Mouse (Mus musculus) heart, adult 8-10 months (tissue): ENCODE measurements at regions not wholly inside any gene's neighbourhood (a gene's known extent, or its start where the extent isn't known, plus 50 kb on each side); places are given as distances from the start of the nearest gene placed in this dataset.

Source experiments
- DNase-seq: peaks from one replicate; pipeline ENCODE4 v3.0.0; 2022; ENCODE audit warnings: low spot score

DNA sequence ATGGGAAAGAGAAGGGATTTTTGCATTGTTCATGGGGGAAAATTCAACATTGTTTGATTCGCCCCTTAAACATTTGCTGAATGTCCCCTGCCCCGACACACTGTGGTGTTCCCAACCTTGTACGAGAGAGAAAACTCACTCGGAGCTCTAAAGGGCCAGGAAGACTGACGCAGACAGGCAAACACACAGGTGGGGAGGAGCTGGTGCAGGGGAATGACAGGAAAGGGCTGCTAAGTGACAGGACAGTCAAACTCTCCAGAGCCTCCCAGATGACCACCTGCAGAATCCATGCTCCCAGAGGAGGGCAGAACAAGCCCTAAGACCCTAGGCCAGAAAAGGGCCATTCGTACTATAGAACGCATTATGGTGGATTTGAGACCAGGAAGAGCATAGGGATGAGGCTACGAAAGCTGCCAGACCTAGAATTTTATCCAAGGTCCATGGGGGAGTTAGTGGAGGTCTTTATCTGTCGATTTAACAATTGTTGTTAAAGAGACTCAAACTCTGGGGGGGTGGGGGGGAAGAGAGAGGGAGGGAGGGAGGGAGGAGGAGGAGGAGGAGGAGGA, 94.6 kb upstream of the Pabpc6 start:
- DNase-seq = no peak

DNA sequence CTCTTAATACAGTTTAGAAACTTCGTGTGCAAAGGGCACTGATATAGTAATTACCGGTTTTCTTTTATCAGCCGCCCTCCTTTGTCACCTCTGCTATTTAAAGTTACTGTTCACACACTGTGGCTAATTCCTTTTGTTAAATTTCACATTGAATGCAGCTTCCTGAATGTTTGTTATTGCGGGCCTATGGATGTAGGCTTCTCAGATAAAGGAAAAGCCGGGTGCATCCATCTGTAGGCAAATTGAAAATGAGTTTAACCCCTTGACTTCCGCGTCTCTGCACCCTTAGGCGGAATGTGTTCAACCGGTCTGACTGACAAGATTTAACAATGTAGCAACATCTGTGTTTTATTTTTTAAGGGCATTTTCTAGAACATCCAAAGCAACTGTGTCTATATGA, 93.6 kb upstream of the Pabpc6 start:
- DNase-seq = no peak

- DNase-seq = no peak
These were observed 92.9 kb upstream of the Pabpc6 start for GRCm38 (mm10) chr17:9762436-9762835.

- DNase-seq = no peak
These were observed 91.2 kb upstream of the Pabpc6 start for GRCm38 (mm10) chr17:9760706-9761059.

DNA sequence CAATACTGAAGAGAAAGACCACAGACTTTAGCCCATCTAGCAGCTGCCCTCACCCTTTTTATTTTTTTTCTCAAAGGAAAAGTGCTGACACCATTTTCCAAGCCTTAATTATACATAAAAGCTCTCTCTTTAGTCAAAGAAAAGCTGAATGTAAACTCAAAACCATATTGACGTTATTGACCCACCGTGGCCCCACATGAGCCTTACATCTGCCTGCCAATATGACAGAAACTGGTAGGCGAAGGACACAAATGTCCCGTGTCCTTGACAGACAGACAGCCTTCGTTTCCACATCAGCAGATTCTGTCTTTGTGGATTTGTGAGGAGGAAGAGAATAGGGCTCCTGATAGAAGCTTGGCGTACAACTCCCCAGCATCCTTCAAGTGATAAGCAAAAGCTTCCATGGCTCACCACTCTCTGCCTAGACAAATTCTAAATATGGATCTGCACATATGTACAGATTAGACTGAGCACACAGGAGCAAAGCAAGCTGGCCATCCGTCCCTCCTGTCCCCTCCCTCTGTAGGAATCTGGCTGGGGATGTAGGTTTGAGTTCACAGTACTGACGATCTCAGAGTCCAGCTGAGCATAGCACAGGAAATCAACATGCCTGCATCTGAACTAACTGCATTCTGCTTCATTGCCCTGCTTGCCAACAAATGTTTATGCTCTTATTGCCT, 90.6 kb upstream of the Pabpc6 start:
- no peak for DNase-seq

GRCm38 (mm10) chr17:9759421-9759852, 89.9 kb upstream of the Pabpc6 start:
- DNase-seq = peak; percentile 55

DNA sequence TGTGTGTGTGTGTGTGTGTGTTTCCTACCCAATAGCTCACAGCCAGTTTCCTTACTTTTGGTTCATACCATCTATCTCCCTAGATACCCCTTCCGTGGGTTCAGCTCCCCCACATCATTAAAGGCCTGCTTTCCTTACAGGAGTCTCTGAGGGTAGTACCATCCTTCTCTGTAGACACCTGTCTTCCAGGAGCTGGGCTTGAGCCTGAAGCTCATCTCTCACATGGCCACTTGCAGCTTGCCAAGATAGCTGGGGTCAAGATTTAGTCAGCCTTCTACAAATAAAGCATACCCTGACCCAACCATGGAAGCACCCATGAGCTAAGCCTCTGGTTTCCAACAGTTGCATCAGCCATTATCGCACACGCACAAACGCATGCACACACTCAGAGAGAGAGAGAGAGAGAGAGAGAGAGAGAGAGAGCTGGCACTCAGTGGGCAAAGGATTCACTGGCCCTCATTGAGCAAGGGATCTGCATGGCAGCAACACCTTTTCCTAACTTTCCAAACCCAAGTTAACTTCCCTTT, 88.3 kb upstream of the Pabpc6 start:
- no peak for DNase-seq

- peak; percentile 83 for DNase-seq
These were observed 87.2 kb upstream of the Pabpc6 start for GRCm38 (mm10) chr17:9756675-9757074.

- DNase-seq = peak; percentile 84
These were observed 86.7 kb upstream of the Pabpc6 start for GRCm38 (mm10) chr17:9756196-9756595.

DNA sequence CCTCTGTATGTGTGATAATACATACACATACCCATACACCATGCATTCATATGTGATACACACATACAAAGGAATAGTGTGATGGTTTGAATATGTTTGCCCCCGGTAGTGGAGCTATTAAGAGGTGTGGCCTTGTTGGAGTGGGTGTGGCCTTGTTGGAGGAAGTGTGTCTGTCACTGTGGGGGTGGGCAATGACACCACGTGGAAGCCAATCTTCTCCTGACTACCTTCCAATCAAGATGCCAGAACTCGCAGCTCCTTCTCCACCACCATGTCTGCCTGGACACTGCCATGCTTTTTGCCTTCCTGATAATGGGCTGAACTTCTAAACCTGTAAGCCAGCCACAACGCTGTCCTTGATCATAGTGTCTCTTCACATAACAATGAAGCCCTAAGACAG, 86.1 kb upstream of the Pabpc6 start:
- DNase-seq = no peak

- no peak for DNase-seq
These were observed 85.4 kb upstream of the Pabpc6 start for GRCm38 (mm10) chr17:9754884-9755405.

GRCm38 (mm10) chr17:9752848-9753247, 83.3 kb upstream of the Pabpc6 start:
- DNase-seq = no peak

DNA sequence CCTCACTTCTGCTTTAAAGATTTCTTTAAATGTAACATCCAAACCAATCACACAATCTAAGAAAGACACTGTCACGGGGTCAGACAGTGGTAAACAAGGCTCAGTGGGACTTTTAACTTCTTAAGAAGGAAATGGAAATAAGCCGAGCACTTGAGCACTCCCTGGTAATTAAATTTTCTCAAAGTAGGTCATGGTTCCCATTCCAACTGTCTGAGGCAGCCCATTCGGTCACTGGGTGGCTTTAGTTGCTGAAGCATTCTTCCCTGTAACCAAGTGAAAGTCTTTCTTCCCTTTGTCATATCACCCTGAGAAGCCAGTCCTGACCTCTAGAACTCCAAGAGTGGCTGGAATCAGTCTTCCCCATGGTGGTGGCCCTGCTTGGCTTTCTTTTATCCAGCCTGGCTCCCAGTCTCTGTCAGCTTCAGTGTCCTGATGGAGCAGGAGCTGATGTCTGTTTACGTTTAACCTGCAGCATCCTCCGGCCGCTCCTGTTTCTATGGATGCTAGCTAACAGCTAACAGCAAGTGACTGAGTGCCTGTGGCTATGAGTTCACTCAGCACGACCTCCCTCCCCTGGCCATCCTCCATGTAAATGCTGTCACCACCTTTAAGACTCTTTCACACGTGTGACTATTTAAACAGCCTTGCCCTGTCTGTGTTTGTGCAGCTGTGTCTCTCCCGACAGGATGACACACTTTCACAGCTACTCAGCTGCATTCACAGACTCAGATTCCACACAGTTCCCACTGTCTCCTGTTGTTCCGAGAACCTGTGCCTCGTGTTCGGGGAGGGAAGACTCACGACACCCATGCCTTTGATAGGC, 82.0 kb upstream of the Pabpc6 start:
- DNase-seq = no peak

DNA sequence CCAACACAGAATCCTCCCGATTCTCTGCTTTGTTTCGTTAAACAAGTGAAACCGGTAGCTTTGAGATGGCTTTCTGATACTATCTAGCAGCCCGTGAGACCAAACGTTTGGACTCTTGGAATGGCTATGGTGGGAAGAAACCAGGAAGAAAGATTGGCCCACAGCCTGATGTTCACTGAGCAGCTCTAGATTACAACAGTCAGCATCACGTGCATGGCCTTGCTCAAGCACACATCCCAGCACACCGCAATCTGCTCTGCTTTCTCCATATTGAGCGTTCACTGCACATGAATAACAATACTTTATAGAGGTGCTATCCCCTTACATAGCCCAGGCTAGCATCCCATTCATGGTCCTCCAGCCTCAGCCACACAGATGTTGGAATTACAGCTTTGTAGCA, 80.5 kb upstream of the Pabpc6 start:
- DNase-seq = no peak

- DNase-seq = no peak
These were observed 79.8 kb upstream of the Pabpc6 start for GRCm38 (mm10) chr17:9749301-9749700.

GRCm38 (mm10) chr17:9747893-9748292, 78.4 kb upstream of the Pabpc6 start:
- DNase-seq = no peak

- no peak for DNase-seq
These were observed 73.8 kb upstream of the Pabpc6 start for GRCm38 (mm10) chr17:9743342-9743741.

DNA sequence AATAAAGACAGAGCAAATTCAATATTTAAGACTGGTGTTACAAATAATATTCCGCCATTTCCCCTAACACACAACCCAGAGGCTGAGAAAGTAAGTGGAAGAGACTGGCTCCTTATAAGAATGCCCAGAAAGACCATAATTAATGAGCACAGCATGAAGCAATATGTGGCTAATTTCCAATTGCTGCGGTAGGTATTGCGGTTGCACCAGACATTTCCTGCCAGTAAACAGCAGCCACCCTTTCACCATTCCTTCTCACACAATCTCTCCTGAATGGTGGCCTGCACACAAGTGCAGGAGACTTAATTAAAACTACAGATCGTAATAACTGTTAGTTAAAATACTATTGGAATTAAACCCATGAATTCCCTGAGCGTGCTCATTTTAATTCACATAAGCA, 71.8 kb upstream of the Pabpc6 start:
- DNase-seq = no peak

GRCm38 (mm10) chr17:9729020-9729419, 59.5 kb upstream of the Pabpc6 start:
- DNase-seq = no peak

GRCm38 (mm10) chr17:9725704-9726469, 56.4 kb upstream of the Pabpc6 start:
- no peak for DNase-seq

- peak; percentile 4 for DNase-seq
These were observed 54.0 kb upstream of the Pabpc6 start for GRCm38 (mm10) chr17:9723484-9723883.

GRCm38 (mm10) chr17:9722709-9723108, 53.2 kb upstream of the Pabpc6 start:
- DNase-seq = no peak
